Mouse (Mus musculus) kidney, adult 9 months (tissue): ENCODE results near the gene Ppm1a.
A peak's percentile ranks its signal among the peaks of the same experiment; 100 is the strongest.

Experiments used
- DNase-seq: peaks from one replicate; pipeline ENCODE4 v3.0.0; 2022

The Ppm1a gene

GRCm38 (mm10) chr12:72757086-72757485 lies at the start of gene Ppm1a:
Ppm1a (plus strand) TSS chr12:72757455.
- no peak for DNase-seq

GRCm38 (mm10) chr12:72709981-72710380 lies 47.3 kb upstream of the Ppm1a start:
- no peak for DNase-seq

- no peak for DNase-seq
Measured at GRCm38 (mm10) chr12:72714896-72715295, 42.4 kb upstream of the Ppm1a start.

- DNase-seq = no peak
Measured at GRCm38 (mm10) chr12:72715846-72716245, 41.4 kb upstream of the Ppm1a start.

- DNase-seq = no peak
Measured at GRCm38 (mm10) chr12:72719046-72719445, 38.2 kb upstream of the Ppm1a start.

- no peak for DNase-seq
Measured at GRCm38 (mm10) chr12:72719452-72720087, 37.7 kb upstream of the Ppm1a start.

- DNase-seq = no peak
Measured at GRCm38 (mm10) chr12:72721710-72722109, 35.5 kb upstream of the Ppm1a start.

- peak; percentile 32 for DNase-seq
Measured at GRCm38 (mm10) chr12:72723965-72724364, 33.3 kb upstream of the Ppm1a start.

GRCm38 (mm10) chr12:72727021-72727420 lies 30.2 kb upstream of the Ppm1a start:
- no peak for DNase-seq

GRCm38 (mm10) chr12:72727611-72728010 lies 29.6 kb upstream of the Ppm1a start:
- no peak for DNase-seq

GRCm38 (mm10) chr12:72734112-72734511 lies 23.1 kb upstream of the Ppm1a start:
- no peak for DNase-seq

GRCm38 (mm10) chr12:72741176-72741575 lies 16.1 kb upstream of the Ppm1a start:
- DNase-seq = no peak

- no peak for DNase-seq
Measured at GRCm38 (mm10) chr12:72744803-72745360, 12.4 kb upstream of the Ppm1a start.

GRCm38 (mm10) chr12:72745486-72745885 lies 11.8 kb upstream of the Ppm1a start:
- no peak for DNase-seq

GRCm38 (mm10) chr12:72748341-72748740 lies 8.9 kb upstream of the Ppm1a start:
- DNase-seq = no peak

- no peak for DNase-seq
Measured at GRCm38 (mm10) chr12:72748841-72749240, 8.4 kb upstream of the Ppm1a start.

GRCm38 (mm10) chr12:72749500-72749899 lies 7.8 kb upstream of the Ppm1a start:
- no peak for DNase-seq

- no peak for DNase-seq
Measured at GRCm38 (mm10) chr12:72750016-72750415, 7.2 kb upstream of the Ppm1a start.

- DNase-seq = no peak
Measured at GRCm38 (mm10) chr12:72750606-72751005, 6.6 kb upstream of the Ppm1a start.

GRCm38 (mm10) chr12:72757596-72757995 lies 341 bp downstream of the Ppm1a start:
- no peak for DNase-seq

- DNase-seq = no peak
Measured at GRCm38 (mm10) chr12:72759956-72760355, 2.7 kb downstream of the Ppm1a start.

- peak; percentile 92 for DNase-seq
Measured at GRCm38 (mm10) chr12:72760376-72761229, 3.3 kb downstream of the Ppm1a start.

GRCm38 (mm10) chr12:72761230-72761648 lies 4.0 kb downstream of the Ppm1a start:
- DNase-seq = no peak
